Mouse (Mus musculus): ENCODE measurements around the gene Metap2.

The Metap2 gene

DNA sequence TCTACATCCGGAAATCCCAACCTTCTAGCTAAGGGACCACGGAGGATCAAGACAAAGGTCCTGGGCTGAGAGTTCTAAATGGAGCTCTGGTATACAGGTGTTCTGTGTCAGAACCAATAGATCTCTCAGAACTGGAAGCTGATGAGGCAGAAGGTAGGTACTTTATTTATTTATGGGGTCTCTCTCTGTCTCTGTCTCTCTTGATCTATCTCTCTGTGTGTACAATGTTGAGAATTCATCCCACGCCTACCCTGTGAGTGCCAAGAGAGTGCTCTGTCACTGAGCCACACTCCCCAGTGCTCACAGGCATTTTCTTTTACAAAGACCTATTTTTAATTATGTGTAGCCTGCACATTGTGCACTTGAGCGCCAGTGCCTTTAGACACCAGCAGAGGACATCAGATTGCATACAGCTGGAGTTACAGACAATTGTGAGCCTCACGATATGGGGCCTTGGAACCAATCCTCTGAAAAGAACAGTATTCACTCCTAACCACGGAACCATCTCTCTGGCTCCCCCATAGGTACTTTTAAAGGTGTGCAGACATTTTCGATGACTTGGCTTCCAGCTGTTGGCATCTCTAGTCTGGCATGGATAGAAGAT, at the start of gene Metap2:
Gene Metap2, minus strand, starts transcription at position 51 of the 604 bp plus-strand sequence.
- no peak for DNase-seq

DNA sequence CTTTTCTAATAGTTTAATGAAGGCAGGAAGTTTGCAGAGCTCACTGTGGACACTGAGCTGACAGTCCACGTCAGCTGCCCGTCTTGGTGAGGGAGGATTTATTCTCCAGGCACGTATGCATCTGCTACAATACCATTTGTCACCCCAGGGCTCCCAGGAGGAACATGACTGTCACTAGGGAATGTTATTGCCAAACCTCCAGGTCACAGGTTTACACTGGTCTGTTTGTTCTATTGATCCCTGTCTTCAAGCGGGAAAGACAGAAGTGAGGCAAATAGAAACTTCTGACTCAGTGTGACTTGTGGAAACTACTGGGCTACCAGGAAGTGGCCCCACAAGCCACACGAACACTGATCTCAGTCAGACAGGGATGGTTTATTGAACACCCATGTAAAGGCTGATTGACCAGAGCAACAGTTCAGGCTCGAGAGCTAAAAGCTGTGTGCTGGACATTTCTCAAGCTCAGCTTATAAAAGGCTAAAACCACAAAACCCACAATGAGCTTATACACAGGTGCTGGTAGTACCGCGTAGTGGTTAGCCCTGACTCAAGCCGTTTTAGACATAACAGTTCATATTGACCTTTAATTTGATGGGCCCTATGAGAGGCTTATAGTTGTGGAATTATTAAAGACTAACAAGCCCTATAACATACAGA, 49.1 kb upstream of the Metap2 start:
- DNase-seq = peak; percentile 50

DNA sequence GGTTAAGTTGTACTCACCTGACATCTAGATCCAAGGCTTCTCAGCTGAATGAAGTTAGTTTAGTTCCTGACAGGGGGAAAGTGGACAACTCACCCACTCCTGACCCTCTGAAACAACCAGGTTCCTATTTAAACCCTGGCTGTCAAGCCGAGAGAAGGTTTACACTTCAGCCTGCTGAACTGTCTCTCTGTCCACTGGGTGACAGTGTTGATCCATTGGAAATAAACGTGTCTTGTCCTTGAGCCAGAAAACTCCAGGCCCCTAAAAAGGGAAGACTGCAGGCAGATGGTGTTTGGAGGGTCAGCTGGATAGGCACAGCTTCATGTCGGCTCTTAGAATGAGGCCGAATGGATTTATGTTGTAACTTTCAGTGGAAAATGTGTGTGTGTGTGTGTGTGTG, 48.5 kb upstream of the Metap2 start:
- peak; percentile 77 for DNase-seq

DNA sequence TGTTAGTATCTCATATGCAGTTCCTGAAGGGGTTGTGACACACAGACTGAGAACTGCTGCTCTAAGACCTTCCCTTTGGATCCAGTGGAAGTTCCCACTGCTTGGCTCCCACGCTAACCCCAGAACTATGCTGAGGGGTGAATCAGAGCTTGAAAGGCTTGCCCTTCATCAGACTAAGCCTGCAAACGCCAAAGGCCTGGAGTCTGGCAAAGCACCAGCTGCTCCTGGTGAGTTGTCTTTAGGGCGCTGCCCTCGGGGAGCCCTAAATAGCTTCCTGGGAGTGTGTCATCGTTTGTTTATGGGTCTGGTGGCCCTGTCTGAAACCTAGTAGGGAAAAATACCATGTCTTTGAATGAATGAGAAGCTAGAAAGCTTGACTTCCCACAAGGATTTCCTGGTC, 47.3 kb upstream of the Metap2 start:
- DNase-seq = peak; percentile 79

DNA sequence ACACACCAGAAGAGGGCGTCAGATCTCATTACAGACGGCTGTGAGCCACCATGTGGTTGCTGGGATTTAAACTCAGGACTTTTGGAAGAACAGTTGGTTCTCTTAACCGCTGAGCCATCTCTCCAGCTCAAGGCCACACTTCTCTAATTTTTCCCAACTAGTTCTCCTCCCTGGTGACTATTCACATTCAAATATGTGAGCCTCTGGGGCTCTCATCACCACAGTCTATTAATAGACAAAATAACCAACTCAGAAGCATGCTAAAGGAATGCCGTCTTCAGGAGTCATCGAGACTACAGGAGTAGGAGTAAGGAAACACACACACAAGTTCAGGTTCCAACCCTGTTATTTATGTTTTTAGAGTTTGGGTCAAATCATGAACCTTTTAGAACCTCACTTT, 43.4 kb upstream of the Metap2 start:
- DNase-seq = peak; percentile 23

DNA sequence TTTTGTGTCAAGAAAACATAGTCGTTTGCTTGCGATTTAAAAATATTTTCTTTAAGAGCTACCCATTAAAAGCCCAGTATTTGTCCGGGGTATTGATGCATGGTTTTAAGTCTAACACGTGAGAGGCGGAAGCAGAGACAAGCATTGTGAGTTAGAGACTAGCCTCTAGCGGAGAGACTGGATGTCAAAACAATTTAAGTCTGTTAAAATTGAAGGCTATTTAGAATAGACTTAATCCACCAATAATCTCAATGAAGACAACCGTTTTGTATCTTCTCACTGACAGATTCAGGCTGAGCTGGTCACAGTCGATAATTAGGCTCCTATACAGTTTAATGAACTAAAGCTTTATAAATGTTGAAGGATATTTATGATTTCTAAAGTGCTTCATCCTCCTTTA, 42.8 kb upstream of the Metap2 start:
- DNase-seq = peak; percentile 33

DNA sequence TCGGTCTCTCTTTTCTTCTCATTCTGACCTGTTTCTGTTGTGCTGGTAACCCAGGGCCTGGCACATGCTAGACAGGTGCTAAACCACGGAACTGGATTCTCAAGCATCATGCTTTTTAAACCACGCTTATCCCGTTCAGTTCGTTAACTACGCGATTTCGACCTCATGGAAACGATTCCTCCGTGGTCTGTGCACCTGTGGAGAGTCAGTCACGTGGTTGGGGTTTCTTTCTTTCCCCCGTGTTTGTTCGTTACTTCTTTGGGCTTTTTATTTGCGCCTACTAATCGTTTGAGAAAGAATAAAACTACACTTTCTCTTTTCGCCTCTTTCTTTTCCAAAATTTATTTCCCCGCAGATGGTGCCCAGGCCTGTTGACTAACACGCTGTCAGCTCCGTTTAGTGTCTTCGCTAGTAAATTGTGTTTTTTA, 42.0 kb upstream of the Metap2 start:
- DNase-seq = no peak

DNA sequence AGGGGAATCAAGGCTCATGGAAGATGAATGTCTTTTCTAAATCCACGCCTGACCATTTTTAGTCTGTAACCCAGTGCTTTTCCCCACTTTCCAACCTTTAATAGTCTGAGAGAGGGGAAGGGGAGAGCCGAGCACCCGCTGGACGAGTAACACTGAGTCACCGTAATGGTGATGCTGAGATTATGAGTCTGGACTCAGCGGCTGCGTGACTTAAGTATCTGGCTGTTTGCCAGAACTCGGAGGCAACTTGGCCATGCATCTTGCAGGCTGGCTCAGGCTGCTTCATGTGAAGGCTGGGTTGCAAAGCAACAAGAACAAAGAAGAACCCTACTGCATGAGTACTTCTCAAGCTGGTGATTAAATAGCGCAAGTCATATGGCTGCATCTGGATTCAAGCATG, 37.1 kb upstream of the Metap2 start:
- DNase-seq = peak; percentile 90

DNA sequence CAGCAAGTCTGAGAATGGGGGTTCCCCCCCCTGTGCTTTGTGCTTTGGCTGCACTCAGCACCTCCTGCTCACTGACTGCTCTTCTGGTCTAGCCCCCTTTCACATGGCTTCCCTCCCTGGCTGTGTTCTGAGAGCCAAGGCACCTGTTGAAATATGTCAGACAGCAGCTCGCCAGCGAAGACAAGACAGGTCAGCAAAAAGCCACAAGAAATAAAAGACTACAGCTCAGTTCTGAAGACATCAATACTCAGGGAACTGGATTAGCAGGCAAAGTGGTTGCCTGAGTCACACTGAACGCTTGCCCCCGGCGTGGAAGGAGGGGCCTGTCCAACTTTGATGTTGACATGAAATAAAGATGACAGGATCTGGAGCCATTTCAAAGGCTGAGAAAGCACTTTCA, 36.0 kb upstream of the Metap2 start:
- peak; percentile 68 for DNase-seq

DNA sequence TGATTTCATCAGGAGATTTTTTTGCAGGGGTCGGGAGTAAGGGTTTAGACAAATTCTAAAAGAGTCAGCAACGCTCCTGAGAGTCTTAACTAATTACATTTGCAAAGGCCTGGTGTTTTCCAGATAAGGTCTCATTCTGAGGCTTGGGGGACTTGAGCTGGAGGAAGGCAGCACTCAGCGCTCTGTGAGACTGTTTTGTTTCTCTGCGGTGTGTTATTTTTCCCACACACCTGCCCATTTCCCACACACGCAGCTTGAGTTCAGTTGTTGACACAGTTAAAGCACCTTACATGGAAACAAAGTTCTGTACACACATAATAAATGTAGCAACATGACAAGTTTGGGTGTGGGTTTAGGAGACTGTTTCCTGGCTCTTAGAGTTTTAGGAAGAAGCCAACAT, 35.1 kb upstream of the Metap2 start:
- DNase-seq = peak; percentile 0

DNA sequence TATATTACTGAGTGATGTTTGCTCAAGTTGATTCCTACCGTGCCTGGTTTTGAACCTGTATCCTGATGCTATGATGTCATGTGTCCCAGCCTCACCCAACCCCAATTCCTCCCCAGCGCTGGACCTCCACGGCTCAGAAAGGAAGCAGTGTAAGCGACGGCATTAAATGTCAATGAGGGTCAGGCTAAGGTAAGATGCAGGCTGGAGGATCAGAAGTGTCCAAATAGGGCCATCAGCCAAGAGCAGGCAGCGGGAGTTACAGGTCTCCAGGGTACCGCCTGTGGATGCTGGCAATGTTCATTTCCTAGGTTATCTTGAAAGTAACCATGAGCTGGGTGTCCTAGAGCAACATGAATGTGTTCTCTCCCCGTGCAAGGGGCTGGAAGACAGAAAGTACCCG, 34.5 kb upstream of the Metap2 start:
- DNase-seq = peak; percentile 76

DNA sequence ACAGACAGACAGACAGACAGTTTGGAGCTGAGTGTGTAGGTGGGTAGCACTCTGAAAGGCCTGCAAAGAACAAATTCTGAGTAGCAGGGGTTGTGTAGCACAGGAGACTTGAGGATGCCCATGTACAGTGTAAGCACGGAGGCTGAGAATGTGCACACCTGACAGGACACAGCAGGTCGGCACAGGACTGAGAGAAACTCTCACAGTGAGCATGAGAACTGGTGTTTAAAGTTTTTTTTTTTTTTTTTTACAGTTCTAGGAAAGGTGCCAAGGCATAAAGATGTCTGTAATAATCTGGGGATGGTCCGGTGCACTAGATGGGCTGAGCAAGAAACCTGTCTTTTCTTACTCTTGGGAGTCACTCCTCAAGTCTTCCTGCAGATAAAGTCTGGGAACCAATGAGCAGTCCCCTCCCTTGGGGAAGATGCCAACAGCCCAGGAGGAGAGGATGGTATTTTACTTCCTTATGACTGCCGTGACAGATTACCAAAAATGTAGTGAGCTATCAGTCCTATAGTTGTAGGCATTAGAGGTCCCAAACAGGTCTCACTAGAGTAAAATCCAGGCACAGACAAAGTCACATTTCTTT, 33.4 kb upstream of the Metap2 start:
- DNase-seq = peak; percentile 36

DNA sequence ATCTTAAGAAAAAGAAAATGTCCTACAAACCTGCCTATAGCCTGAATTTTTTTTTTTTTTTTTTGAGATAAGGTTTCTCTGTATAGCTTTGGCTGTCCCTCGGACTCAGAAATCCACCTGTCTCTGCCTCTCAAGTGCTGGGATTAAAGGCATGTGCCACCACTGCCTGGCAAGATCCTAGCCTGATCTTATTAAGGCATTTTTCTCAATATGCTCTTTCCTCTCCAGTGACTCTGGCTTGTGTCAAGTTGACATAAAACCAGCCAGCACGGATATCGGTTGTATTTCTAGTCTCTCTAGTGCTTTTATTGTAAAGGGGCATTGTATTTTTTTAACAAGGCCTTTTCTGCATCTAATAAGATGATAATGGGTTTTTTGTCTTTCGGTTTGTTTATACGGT, 27.8 kb upstream of the Metap2 start:
- DNase-seq = peak; percentile 60

DNA sequence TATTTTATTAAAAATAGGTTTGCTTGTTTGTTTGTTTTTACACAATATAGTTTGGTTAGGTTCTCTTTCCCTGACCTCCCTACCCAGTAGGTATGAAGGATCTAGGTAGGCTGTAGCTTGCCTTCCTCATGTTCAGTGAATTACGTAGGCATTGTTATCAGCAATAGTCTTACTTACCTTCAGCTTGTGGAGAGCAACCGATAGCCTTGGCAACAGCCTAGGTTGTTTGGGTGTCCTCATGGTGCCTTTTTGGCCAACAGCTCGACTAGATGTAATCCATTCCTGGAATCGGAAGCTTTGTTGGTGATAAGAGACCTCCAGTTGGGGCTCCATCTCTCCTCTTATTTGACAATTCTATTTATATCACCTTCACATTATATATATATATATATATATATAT, 24.3 kb upstream of the Metap2 start:
- DNase-seq = peak; percentile 5

DNA sequence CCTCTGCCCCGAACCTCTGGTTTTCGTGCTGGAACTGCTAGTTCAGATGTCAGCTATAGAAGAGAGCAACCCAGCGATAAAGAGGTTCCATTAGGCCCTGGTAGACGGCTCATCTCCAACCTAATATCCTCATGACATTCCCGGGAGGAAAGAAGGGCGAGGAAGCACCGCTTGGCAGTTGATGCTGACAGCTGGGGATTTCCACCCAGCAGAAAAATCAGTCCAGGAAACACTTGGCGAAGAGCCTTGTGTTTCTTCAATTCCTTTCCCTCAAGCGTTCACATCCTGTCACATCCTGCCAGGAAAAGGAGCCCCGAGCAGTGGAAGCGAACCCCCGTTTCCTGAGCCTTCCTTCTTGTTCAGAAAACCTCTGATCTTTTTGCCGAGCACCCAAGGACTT, 22.3 kb upstream of the Metap2 start:
- DNase-seq = peak; percentile 96

DNA sequence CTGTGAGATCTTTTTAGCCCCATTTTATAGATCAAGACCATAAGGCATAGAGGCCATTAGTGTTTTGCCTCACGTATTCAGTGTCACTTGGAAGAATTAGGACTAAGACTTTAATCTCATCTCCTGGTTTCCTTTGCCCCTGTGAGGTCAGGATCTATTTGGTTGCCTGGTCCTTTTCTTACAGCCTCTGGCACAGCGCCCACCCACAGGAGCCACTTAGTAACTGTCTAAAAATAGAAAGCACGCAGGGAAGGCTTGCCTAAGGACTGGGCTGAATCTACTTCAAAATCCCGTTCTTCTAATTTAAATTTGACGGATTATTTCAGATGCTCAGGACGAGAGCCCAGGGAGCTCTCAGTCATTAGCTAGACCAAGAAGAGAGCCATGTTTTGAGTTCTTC, 21.8 kb upstream of the Metap2 start:
- peak; percentile 95 for DNase-seq

DNA sequence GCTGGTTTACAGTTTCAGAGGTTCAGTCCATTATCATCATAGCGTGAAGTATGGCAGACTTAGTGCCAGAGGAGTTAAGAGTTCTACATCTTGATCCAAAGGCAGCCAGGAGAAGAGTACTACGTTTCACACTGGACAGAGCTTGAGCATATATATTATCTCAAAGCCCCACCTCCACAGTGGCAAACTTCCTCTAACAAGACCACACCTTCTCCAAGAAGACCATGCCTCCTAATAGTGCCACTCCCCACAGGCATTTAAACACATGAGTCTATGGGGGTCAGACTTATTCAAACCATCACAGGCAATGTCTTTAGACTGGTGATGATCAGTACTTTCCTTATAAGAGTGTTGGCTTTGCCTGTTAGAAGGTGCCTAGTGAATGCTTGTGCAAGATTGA, 21.2 kb upstream of the Metap2 start:
- DNase-seq = peak; percentile 77

DNA sequence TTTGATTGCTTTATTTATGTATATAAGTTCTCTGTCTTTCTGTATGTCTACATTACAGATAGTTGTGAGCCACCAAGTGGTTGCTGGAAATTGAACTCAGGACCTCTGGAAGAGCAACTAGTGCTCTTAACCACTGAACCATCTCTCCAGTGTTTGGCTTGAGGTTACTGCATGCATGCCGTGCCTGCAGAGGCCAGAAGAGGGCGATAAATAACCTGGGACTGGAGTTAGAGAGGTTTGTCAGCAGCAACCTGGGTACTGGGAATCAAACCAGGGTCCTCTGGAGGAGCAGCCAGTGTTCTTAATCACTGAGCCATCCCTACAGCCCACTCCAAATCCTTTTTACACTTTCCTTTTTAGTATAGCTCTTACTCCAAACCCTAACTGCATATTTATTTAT, 19.9 kb upstream of the Metap2 start:
- peak; percentile 43 for DNase-seq

DNA sequence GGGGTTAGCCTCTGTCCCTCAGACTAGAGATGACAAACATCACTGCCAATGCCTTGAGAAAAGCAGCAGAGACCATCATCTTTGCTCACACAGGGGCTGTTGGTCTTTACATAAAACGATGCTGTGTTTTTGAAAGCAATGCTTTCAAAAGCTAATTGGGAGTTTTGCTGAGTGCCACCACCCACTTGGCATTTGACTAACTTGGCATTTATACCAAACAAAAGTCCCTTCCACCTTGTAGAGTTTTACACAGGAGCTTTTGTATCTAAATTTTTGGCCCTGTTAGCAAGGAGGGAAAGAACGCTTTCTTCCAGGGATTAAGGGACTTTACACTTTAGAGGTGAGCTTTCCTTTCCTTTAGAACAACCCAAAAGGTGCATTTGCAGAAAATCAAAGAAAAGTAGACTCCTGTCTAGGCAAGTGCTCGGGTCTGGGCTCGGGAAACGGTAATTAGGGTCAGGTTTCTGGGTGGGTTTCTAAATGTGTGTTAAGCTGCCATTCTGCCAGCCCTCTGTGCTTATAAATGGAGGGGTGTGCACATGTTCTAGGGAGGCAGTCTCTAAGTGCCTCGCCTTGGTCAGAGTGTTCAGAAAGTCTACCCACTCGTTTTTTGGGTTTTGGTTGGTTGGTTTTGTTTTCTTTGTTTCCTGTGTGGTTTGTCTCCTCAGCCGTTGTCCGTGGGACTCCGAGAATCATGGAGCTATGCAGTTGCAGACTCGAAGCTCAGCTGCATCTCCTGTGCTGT, 18.8 kb upstream of the Metap2 start:
- peak; percentile 70 for DNase-seq

DNA sequence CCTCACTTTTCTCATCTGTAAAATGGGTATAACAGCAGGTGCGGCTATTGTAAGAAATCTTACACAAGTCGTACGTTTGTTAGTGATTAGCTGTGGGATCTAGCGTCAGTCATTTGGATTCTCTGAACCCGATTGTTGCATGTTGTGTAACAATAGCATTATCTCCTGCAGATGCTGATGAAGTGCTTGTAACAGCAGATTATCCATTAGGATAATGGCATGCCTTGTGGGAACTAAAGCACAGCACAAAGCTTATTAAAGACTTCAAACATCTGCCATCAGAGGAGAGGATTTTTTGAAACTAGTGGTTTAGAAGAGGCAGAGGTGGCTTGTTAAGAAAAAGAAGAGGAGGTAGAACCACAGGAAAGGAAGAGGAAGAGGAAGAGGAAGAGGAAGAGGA, 16.6 kb upstream of the Metap2 start:
- DNase-seq = no peak

DNA sequence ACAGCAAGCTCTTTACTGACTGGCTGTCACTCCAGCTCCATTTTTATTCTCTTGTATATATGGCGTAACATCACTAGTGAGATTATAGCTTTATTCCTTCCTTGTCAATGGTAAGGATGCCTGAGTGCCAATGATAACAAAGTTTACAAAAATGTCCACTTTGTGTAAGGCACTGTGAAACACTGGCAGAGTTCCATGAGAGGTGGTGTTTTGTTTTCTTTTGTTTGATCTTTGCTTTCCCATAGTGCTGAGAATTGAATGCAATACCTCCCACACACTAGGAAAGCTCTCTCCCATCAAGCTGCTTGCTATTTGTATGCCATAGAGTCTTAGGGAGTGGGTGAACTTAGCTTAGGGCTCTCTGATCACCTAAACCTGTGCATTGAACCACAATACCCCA, 16.0 kb upstream of the Metap2 start:
- peak; percentile 8 for DNase-seq

DNA sequence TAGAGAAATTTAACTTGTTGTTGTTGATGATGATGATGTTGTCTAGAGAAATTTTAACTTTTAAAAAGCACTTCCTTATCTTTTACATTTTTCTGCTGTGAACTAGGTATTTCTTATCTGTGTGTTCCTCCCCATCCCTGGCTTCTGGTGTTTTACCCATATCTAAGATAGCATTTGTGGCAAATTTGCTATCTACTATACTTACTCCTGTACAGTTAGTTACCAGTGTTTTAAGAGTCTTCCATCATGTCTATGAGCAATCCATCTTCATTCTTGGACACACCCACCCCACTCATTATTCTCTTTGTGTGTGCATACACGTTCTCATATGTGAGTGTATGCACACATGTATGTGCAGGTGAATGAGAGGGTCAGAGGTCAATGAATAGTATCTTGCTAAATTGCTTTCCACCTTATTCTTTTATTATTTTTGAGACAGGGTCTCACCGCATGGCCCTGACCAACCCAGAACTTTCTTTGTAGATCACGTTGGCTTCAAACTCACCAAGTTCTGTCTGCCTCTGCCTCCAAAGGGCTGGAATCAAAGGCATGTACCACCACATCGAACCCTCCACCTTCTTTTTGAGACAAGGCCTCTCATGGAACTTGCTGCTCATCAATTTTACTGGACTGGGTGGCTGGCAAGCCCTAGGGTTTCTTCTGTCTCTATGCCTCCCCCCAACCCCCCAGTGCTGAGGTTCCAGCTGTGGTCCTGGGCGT, 15.4 kb upstream of the Metap2 start:
- peak; percentile 63 for DNase-seq

DNA sequence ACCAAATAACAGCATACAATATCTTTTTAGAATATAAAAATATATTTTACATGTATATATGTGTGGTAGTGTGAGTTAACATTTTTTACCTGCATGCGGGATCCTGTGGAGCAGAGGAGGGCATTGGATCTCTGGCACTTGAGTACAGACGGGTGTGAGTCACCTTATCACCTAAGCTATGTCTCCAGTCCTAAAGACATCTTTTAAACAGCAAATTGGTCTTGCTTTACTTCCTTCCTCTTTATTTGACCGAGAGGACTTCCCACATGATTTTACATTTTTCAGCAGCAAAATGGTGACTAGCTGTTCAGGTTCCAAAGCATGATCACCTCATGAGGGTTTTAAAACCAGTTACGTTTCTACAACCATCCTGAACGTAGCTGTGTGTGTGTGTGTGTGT, 14.4 kb upstream of the Metap2 start:
- DNase-seq = peak; percentile 24
